Mouse (Mus musculus): ENCODE measurements around the gene Gm3402. TPM values are rescaled to one million over a fixed set of nuclear protein-coding genes. Genes with fewer than 3 reads are reported as not detected.
"Not testable (repeated sequence)": the region's sequence is repeated elsewhere in the genome, so short reads cannot be mapped to it uniquely, and the experiment has no call there.

Gm3402 gene
- not detected in 2 replicates for polyA plus RNA-seq (2015; fragmentation: Nextera tagmentation; extraction: Ambion mirVana)

- 100% methylated on average over 2 of the region's 5 CpGs for WGBS
- not testable (repeated sequence) for H3K36me3 ChIP-seq; H3K9ac ChIP-seq; H3K4me2 ChIP-seq; H3K9me3 ChIP-seq; ATAC-seq (ENCODE audit: low FRiP score, low read depth); H3K27me3 ChIP-seq; H3K4me1 ChIP-seq (replicated peaks); H3K27ac ChIP-seq (replicated peaks); H3K4me3 ChIP-seq
Measured at GRCm38 (mm10) chr5:146513823-146514222, at the start of gene Gm3402. Gene Gm3402 (plus strand): TSS chr5:146514123.

GRCm38 (mm10) chr5:146466663-146467062 lies 47.3 kb upstream of the Gm3402 start:
- H3K4me3 ChIP-seq: no peak overlapping the region
- H3K36me3 ChIP-seq: peaks cover 30% of the 10 kb centered on the region
- WGBS: 92% methylated on average over 19 of the region's 19 CpGs
- no peak overlapping the region for H3K27ac ChIP-seq (replicated peaks)
- H3K9me3 ChIP-seq: no peaks in the 10 kb centered on the region
- no peak overlapping the region for H3K4me2 ChIP-seq
- H3K9ac ChIP-seq: no peak overlapping the region
- no peaks in the 10 kb centered on the region for H3K27me3 ChIP-seq
- ATAC-seq (ENCODE audit: low FRiP score, low read depth): no peak
- no peaks in the 10 kb centered on the region for H3K4me1 ChIP-seq (replicated peaks)

- Histone ChIP-seq H3K4me1 (replicated peaks) (no peaks in the 10 kb centered on the region), H3K27me3 (no peaks in the 10 kb centered on the region), H3K9me3 (no peaks in the 10 kb centered on the region), H3K9ac (no peak overlapping the region), H3K4me3 (no peak overlapping the region), H3K27ac (replicated peaks) (no peak overlapping the region), H3K36me3 (peaks cover 26% of the 10 kb centered on the region), H3K4me2 (no peak overlapping the region)
- ATAC-seq (ENCODE audit: low FRiP score, low read depth): 0 out of 2 replicates have a peak, but pooled peaks have one; percentile 23
- WGBS: 80% methylated on average over 9 of the region's 9 CpGs
Measured at GRCm38 (mm10) chr5:146468311-146468710, 45.6 kb upstream of the Gm3402 start.

- no peak overlapping the region for H3K27ac ChIP-seq (replicated peaks)
- no peaks in the 10 kb centered on the region for H3K4me1 ChIP-seq (replicated peaks)
- no peak overlapping the region for H3K4me2 ChIP-seq
- H3K27me3 ChIP-seq: no peaks in the 10 kb centered on the region
- peaks cover 26% of the 10 kb centered on the region for H3K36me3 ChIP-seq
- H3K9me3 ChIP-seq: no peaks in the 10 kb centered on the region
- H3K4me3 ChIP-seq: no peak overlapping the region
- no peak for ATAC-seq (ENCODE audit: low FRiP score, low read depth)
- no peak overlapping the region for H3K9ac ChIP-seq
- WGBS: 90% methylated on average over 9 of the region's 9 CpGs
Measured at GRCm38 (mm10) chr5:146470821-146471220, 43.1 kb upstream of the Gm3402 start.

GRCm38 (mm10) chr5:146471311-146471710 lies 42.6 kb upstream of the Gm3402 start:
- no peak overlapping the region for H3K9ac ChIP-seq
- H3K9me3 ChIP-seq: no peaks in the 10 kb centered on the region
- WGBS: 91% methylated on average over 5 of the region's 5 CpGs
- no peak for ATAC-seq (ENCODE audit: low FRiP score, low read depth)
- H3K4me2 ChIP-seq: no peak overlapping the region
- H3K36me3 ChIP-seq: peaks cover 26% of the 10 kb centered on the region
- no peaks in the 10 kb centered on the region for H3K4me1 ChIP-seq (replicated peaks)
- H3K4me3 ChIP-seq: no peak overlapping the region
- no peaks in the 10 kb centered on the region for H3K27me3 ChIP-seq
- H3K27ac ChIP-seq (replicated peaks): no peak overlapping the region

GRCm38 (mm10) chr5:146471821-146472220 lies 42.1 kb upstream of the Gm3402 start:
- no peaks in the 10 kb centered on the region for H3K4me1 ChIP-seq (replicated peaks)
- no peak for ATAC-seq (ENCODE audit: low FRiP score, low read depth)
- no peak overlapping the region for H3K4me2 ChIP-seq
- H3K27me3 ChIP-seq: no peaks in the 10 kb centered on the region
- peaks cover 24% of the 10 kb centered on the region for H3K36me3 ChIP-seq
- H3K4me3 ChIP-seq: no peak overlapping the region
- no peak overlapping the region for H3K9ac ChIP-seq
- 95% methylated on average over 12 of the region's 12 CpGs for WGBS
- no peaks in the 10 kb centered on the region for H3K9me3 ChIP-seq
- no peak overlapping the region for H3K27ac ChIP-seq (replicated peaks)

GRCm38 (mm10) chr5:146479564-146479963 lies 34.4 kb upstream of the Gm3402 start:
- not testable (repeated sequence) for H3K27ac ChIP-seq (replicated peaks); H3K36me3 ChIP-seq; H3K4me3 ChIP-seq; H3K27me3 ChIP-seq; H3K4me1 ChIP-seq (replicated peaks); H3K4me2 ChIP-seq; H3K9ac ChIP-seq; ATAC-seq (ENCODE audit: low FRiP score, low read depth); H3K9me3 ChIP-seq
- 9% methylated on average over 4 of the region's 4 CpGs for WGBS

GRCm38 (mm10) chr5:146481665-146482064 lies 32.3 kb upstream of the Gm3402 start, which contains the start of gene Gm6408:
Gene Gm6408 (plus strand): TSS chr5:146481965.
- H3K9me3 ChIP-seq; H3K27me3 ChIP-seq; H3K36me3 ChIP-seq; H3K4me2 ChIP-seq; H3K4me3 ChIP-seq; H3K9ac ChIP-seq; H3K4me1 ChIP-seq (replicated peaks); ATAC-seq (ENCODE audit: low FRiP score, low read depth); H3K27ac ChIP-seq (replicated peaks): not testable (repeated sequence)
- WGBS: 78% methylated on average over 1 of the region's 3 CpGs

GRCm38 (mm10) chr5:146488959-146489358 lies 25.0 kb upstream of the Gm3402 start:
- not testable (repeated sequence) for H3K36me3 ChIP-seq; H3K9ac ChIP-seq; H3K27ac ChIP-seq (replicated peaks); H3K9me3 ChIP-seq; H3K4me3 ChIP-seq; ATAC-seq (ENCODE audit: low FRiP score, low read depth); H3K27me3 ChIP-seq; H3K4me2 ChIP-seq; H3K4me1 ChIP-seq (replicated peaks)
- 10% methylated on average over 3 of the region's 4 CpGs for WGBS

- not testable (repeated sequence) for H3K4me3 ChIP-seq; H3K4me1 ChIP-seq (replicated peaks); ATAC-seq (ENCODE audit: low FRiP score, low read depth); H3K9ac ChIP-seq; H3K4me2 ChIP-seq; H3K36me3 ChIP-seq; H3K27ac ChIP-seq (replicated peaks); H3K9me3 ChIP-seq; H3K27me3 ChIP-seq
- no CpG with 5 or more reads among the region's 5 CpGs for WGBS
Measured at GRCm38 (mm10) chr5:146491063-146491462, 22.9 kb upstream of the Gm3402 start, which contains the start of gene Gm6370. Gene Gm6370 (plus strand): TSS chr5:146491363.

- H3K27ac ChIP-seq (replicated peaks); H3K4me1 ChIP-seq (replicated peaks); H3K9me3 ChIP-seq; H3K4me2 ChIP-seq; H3K36me3 ChIP-seq; H3K4me3 ChIP-seq; ATAC-seq (ENCODE audit: low FRiP score, low read depth); H3K27me3 ChIP-seq; H3K9ac ChIP-seq: not testable (repeated sequence)
- no CpG with 5 or more reads among the region's 5 CpGs for WGBS
Measured at GRCm38 (mm10) chr5:146502099-146502498, 11.8 kb upstream of the Gm3402 start, which contains the start of gene 4930449I24Rik. Gene 4930449I24Rik (plus strand): TSS chr5:146502399.

- 90% methylated on average over 3 of the region's 3 CpGs for WGBS
- ATAC-seq (ENCODE audit: low FRiP score, low read depth); H3K4me2 ChIP-seq; H3K27me3 ChIP-seq; H3K36me3 ChIP-seq; H3K9ac ChIP-seq; H3K4me3 ChIP-seq; H3K9me3 ChIP-seq; H3K4me1 ChIP-seq (replicated peaks); H3K27ac ChIP-seq (replicated peaks): not testable (repeated sequence)
Measured at GRCm38 (mm10) chr5:146525501-146525900, 11.6 kb downstream of the Gm3402 start, which contains the start of gene Gm3404. Gene Gm3404 (plus strand): TSS chr5:146525801.

GRCm38 (mm10) chr5:146537347-146537746 lies 23.4 kb downstream of the Gm3402 start, which contains the start of gene Gm3409:
Gene Gm3409 (plus strand): TSS chr5:146537647.
- ATAC-seq (ENCODE audit: low FRiP score, low read depth); H3K9ac ChIP-seq; H3K36me3 ChIP-seq; H3K27ac ChIP-seq (replicated peaks); H3K4me3 ChIP-seq; H3K4me1 ChIP-seq (replicated peaks); H3K4me2 ChIP-seq; H3K9me3 ChIP-seq; H3K27me3 ChIP-seq: not testable (repeated sequence)
- 100% methylated on average over 3 of the region's 3 CpGs for WGBS

All from hindbrain, embryonic 15.5 days (tissue).